Mouse (Mus musculus): ENCODE measurements around the gene Flt3. TPM values are rescaled to one million over a fixed set of nuclear protein-coding genes. Genes with fewer than 3 reads are reported as not detected.

Gene Flt3
- polyA plus RNA-seq, 2 experiments, result 0.21 to 0.28 TPM

GRCm38 (mm10) chr5:147292506-147293120, 107.7 kb downstream of the Flt3 start:
- 34% methylated on average over 13 of the region's 13 CpGs for WGBS
- Histone ChIP-seq H3K4me2 (replicated peaks; ENCODE audit: low read depth, low read length, severe bottlenecking) (no peak overlapping the region), H3K9ac (ENCODE audit: low read depth, low read length, severe bottlenecking) (no peak overlapping the region), H3K27me3 (ENCODE audit: control insufficient read depth, insufficient read depth, low read length) (peaks cover 36% of the 10 kb centered on the region), H3K4me3 (replicated peaks; ENCODE audit: low read length) (no peak overlapping the region), H3K36me3 (ENCODE audit: control insufficient read depth, insufficient read depth, low read length) (no peaks in the 10 kb centered on the region), H3K4me1 (ENCODE audit: control insufficient read depth, insufficient read depth, low read length) (no peaks in the 10 kb centered on the region), H3K27ac (replicated peaks; ENCODE audit: low read depth, low read length) (no peak overlapping the region), H3K9me3 (ENCODE audit: control insufficient read depth, low read length) (no peaks in the 10 kb centered on the region)
- no peak for ATAC-seq (ENCODE audit: low FRiP score, low read depth)
- TF ChIP-seq POLR2A (IDR thresholded peaks at IDR 0.05; ENCODE audit: borderline replicate concordance, extremely low read depth, insufficient read depth, insufficient read length), result no peak
- no peak for DNase-seq (ENCODE audit: low spot score)

DNA sequence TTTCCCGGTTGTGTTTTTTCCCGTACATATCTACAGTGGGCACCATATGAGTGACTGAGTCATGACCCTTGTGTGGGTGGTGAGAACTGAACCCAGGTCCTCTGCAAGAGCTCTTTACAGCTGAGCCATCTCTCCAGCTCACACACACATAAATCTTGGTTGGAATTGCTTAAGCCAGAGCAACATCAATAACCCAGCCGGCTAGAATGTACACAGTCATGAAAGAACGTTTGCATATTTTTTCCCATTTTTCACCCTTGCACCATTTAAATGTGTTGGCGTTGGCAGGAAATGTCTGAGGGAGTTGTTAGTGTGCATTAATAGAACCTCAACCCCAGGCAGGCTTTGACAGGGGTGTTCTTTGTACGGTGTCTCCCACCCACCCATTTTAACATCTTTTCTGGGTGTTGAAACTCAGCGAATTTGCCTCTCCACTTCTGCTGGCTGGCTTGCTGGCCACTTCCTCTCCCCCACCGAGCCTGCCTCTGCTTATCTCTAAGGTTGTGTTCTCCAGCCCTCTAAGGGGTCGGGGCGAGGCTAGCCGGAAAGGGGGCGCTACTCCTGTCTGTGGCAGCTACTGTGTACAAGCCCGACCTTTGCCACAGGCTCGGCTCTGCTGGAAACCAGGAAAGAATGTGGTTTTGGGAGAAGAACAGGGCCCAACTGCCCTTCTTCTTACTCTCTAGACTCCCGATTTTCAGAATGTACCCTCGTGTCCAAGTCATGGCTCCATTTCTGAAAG, 108.4 kb downstream of the Flt3 start:
- Histone ChIP-seq H3K9ac (ENCODE audit: low read depth, low read length, severe bottlenecking) (no peak overlapping the region), H3K4me3 (replicated peaks; ENCODE audit: low read length) (no peak overlapping the region), H3K4me2 (replicated peaks; ENCODE audit: low read depth, low read length, severe bottlenecking) (no peak overlapping the region), H3K36me3 (ENCODE audit: control insufficient read depth, insufficient read depth, low read length) (no peaks in the 10 kb centered on the region), H3K27me3 (ENCODE audit: control insufficient read depth, insufficient read depth, low read length) (peaks cover 29% of the 10 kb centered on the region), H3K27ac (replicated peaks; ENCODE audit: low read depth, low read length) (no peak overlapping the region), H3K9me3 (ENCODE audit: control insufficient read depth, low read length) (no peaks in the 10 kb centered on the region), H3K4me1 (ENCODE audit: control insufficient read depth, insufficient read depth, low read length) (no peaks in the 10 kb centered on the region)
- ATAC-seq (ENCODE audit: low FRiP score, low read depth) (no peak), DNase-seq (ENCODE audit: low spot score) (no peak)
- 42% methylated on average over 16 of the region's 16 CpGs for WGBS
- no peak for TF ChIP-seq POLR2A (IDR thresholded peaks at IDR 0.05; ENCODE audit: borderline replicate concordance, extremely low read depth, insufficient read depth, insufficient read length)

DNA sequence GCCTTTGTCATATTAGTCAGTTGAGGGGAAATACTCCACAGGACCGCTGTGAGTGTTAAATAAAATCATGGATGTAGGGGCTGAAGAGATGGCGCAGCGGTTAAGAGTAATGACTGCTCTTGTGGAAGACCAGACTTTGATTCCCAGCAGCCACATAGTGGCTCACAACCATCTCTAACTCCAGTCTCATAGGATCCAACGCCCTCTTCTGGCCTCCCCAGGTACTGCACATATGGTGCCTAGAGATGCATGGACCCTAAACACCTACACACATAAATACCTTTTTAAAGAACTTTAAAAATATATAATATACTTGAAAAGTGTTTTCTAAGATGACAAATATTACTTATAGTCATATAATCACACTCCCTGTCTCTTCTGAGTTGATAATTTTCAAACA, 115.9 kb downstream of the Flt3 start:
- H3K27ac ChIP-seq (replicated peaks; ENCODE audit: low read depth, low read length), result no peak overlapping the region
- no peak for ATAC-seq (ENCODE audit: low FRiP score, low read depth)
- WGBS, result 73% methylated on average over 4 of the region's 4 CpGs
- TF ChIP-seq POLR2A (IDR thresholded peaks at IDR 0.05; ENCODE audit: borderline replicate concordance, extremely low read depth, insufficient read depth, insufficient read length), result no peak
- DNase-seq (ENCODE audit: low spot score), result no peak
- no peaks in the 10 kb centered on the region for H3K36me3 ChIP-seq (ENCODE audit: control insufficient read depth, insufficient read depth, low read length)
- no peaks in the 10 kb centered on the region for H3K4me1 ChIP-seq (ENCODE audit: control insufficient read depth, insufficient read depth, low read length)
- peaks cover 20% of the 10 kb centered on the region for H3K27me3 ChIP-seq (ENCODE audit: control insufficient read depth, insufficient read depth, low read length)
- H3K4me3 ChIP-seq (replicated peaks; ENCODE audit: low read length), result no peak overlapping the region
- H3K9me3 ChIP-seq (ENCODE audit: control insufficient read depth, low read length), result no peaks in the 10 kb centered on the region
- H3K9ac ChIP-seq (ENCODE audit: low read depth, low read length, severe bottlenecking), result no peak overlapping the region
- H3K4me2 ChIP-seq (replicated peaks; ENCODE audit: low read depth, low read length, severe bottlenecking), result no peak overlapping the region

Small RNA genes lying within 50 kb of the gene (microRNA-seq; reads per million reads assigned to microRNA genes)
- gene Mir7k, result not detected

Other genes starting within 250 kb of the Flt3 start
- gene Gsx1, start 211.8 kb downstream of the Flt3 start, polyA plus RNA-seq (2012; rRNA removed), result not detected in 2 replicates
- gene Gsx1, start 211.8 kb downstream of the Flt3 start, polyA plus RNA-seq (2014; fragmentation: Nextera tagmentation; extraction: Ambion mirVana), result not detected in 2 replicates
- not detected in 2 replicates for gene Pdx1, start 130.5 kb downstream of the Flt3 start, polyA plus RNA-seq (2012; rRNA removed)
- not detected in 2 replicates for gene Pdx1, start 130.5 kb downstream of the Flt3 start, polyA plus RNA-seq (2014; fragmentation: Nextera tagmentation; extraction: Ambion mirVana)
- 0.03 TPM in 1 of 2 replicates, not detected in the other for gene Cdx2, start 93.2 kb downstream of the Flt3 start, polyA plus RNA-seq (2012; rRNA removed)
- gene Cdx2, start 93.2 kb downstream of the Flt3 start, polyA plus RNA-seq (2014; fragmentation: Nextera tagmentation; extraction: Ambion mirVana), result not detected in 2 replicates
- not detected in 2 replicates for gene Urad, start 78.0 kb downstream of the Flt3 start, polyA plus RNA-seq (2012; rRNA removed)
- not detected in 2 replicates for gene Urad, start 78.0 kb downstream of the Flt3 start, polyA plus RNA-seq (2014; fragmentation: Nextera tagmentation; extraction: Ambion mirVana)
- 46.7 and 48.0 TPM in 2 replicates for gene Pan3, start 29.7 kb upstream of the Flt3 start, polyA plus RNA-seq (2012; rRNA removed)
- 60.7 and 74.5 TPM in 2 replicates for gene Pan3, start 29.7 kb upstream of the Flt3 start, polyA plus RNA-seq (2014; fragmentation: Nextera tagmentation; extraction: Ambion mirVana)

Data from limb, embryonic 14.5 days (tissue).